Mouse (Mus musculus): ENCODE data around the gene Arih2. TPM values are rescaled to one million over a fixed set of nuclear protein-coding genes. Genes with fewer than 3 reads are reported as not detected.

Gene Arih2
- total and polyA plus RNA-seq, 2 experiments: 26.8 to 34.0 TPM

- DNase-seq (ENCODE audit: extremely low read depth, low read depth, low spot score): no peak
- no peak overlapping the region for H3K27ac ChIP-seq (replicated peaks; ENCODE audit: insufficient read depth, low read depth, low read length)
- no peak overlapping the region for H3K4me3 ChIP-seq (ENCODE audit: insufficient read depth, low read depth, low read length)
- 86% methylated on average over 5 of the region's 5 CpGs for WGBS
- H3K36me3 ChIP-seq (ENCODE audit: control insufficient read depth, insufficient read depth, low read length): no peaks in the 10 kb centered on the region
- no peaks in the 10 kb centered on the region for H3K79me2 ChIP-seq (ENCODE audit: control insufficient read depth, insufficient read depth, low read length)
- H3K4me1 ChIP-seq (ENCODE audit: control insufficient read depth, insufficient read depth, low read length): no peaks in the 10 kb centered on the region
- TF ChIP-seq CTCF (IDR thresholded peaks at IDR 0.05; ENCODE audit: low read depth, low read length) (no peak), POLR2A (IDR thresholded peaks at IDR 0.05; ENCODE audit: extremely low read depth, insufficient read depth, low read length) (no peak)
- H3K9ac ChIP-seq (ENCODE audit: low read depth, low read length): no peak overlapping the region
- no peaks in the 10 kb centered on the region for H3K27me3 ChIP-seq (ENCODE audit: control insufficient read depth, insufficient read depth, low read length)
Measured at GRCm38 (mm10) chr9:108589229-108589628, 60.0 kb downstream of the Arih2 start.

- DNase-seq (ENCODE audit: extremely low read depth, low read depth, low spot score): no peak
- no peaks in the 10 kb centered on the region for H3K79me2 ChIP-seq (ENCODE audit: control insufficient read depth, insufficient read depth, low read length)
- TF ChIP-seq POLR2A (IDR thresholded peaks at IDR 0.05; ENCODE audit: extremely low read depth, insufficient read depth, low read length): no peak
- TF ChIP-seq CTCF (IDR thresholded peaks at IDR 0.05; ENCODE audit: low read depth, low read length): no peak
- H3K27ac ChIP-seq (replicated peaks; ENCODE audit: insufficient read depth, low read depth, low read length): no peak overlapping the region
- no peak overlapping the region for H3K9ac ChIP-seq (ENCODE audit: low read depth, low read length)
- no peaks in the 10 kb centered on the region for H3K4me1 ChIP-seq (ENCODE audit: control insufficient read depth, insufficient read depth, low read length)
- no peaks in the 10 kb centered on the region for H3K27me3 ChIP-seq (ENCODE audit: control insufficient read depth, insufficient read depth, low read length)
- 34% methylated on average over 14 of the region's 14 CpGs for WGBS
- H3K4me3 ChIP-seq (ENCODE audit: insufficient read depth, low read depth, low read length): no peak overlapping the region
- no peaks in the 10 kb centered on the region for H3K36me3 ChIP-seq (ENCODE audit: control insufficient read depth, insufficient read depth, low read length)
Measured at GRCm38 (mm10) chr9:108587571-108588180, 61.5 kb downstream of the Arih2 start.

GRCm38 (mm10) chr9:108579344-108579690, 69.9 kb downstream of the Arih2 start:
- Histone ChIP-seq H3K27ac (replicated peaks; ENCODE audit: insufficient read depth, low read depth, low read length) (no peak overlapping the region), H3K36me3 (ENCODE audit: control insufficient read depth, insufficient read depth, low read length) (no peaks in the 10 kb centered on the region), H3K79me2 (ENCODE audit: control insufficient read depth, insufficient read depth, low read length) (no peaks in the 10 kb centered on the region), H3K9ac (ENCODE audit: low read depth, low read length) (peak overlapping the region; percentile 63), H3K27me3 (ENCODE audit: control insufficient read depth, insufficient read depth, low read length) (no peaks in the 10 kb centered on the region), H3K4me3 (ENCODE audit: insufficient read depth, low read depth, low read length) (peak overlapping the region; percentile 86; the same call in 1 of the 2 replicates), H3K4me1 (ENCODE audit: control insufficient read depth, insufficient read depth, low read length) (peaks cover 4% of the 10 kb centered on the region; the same call in 1 of the 2 replicates)
- no peak for TF ChIP-seq CTCF (IDR thresholded peaks at IDR 0.05; ENCODE audit: low read depth, low read length)
- TF ChIP-seq POLR2A (IDR thresholded peaks at IDR 0.05; ENCODE audit: extremely low read depth, insufficient read depth, low read length): no peak
- WGBS: 66% methylated on average over 5 of the region's 5 CpGs
- no peak for DNase-seq (ENCODE audit: extremely low read depth, low read depth, low spot score)

- peak within 1 kb of the TSS; percentile 17; the same call in 1 of the 2 replicates for H3K27ac ChIP-seq (replicated peaks; ENCODE audit: insufficient read depth, low read depth, low read length)
- H3K27me3 ChIP-seq (ENCODE audit: control insufficient read depth, insufficient read depth, low read length): no peaks in the 10 kb centered on the region
- no peaks in the 10 kb centered on the region for H3K79me2 ChIP-seq (ENCODE audit: control insufficient read depth, insufficient read depth, low read length)
- WGBS: 2% methylated on average over 51 of the region's 51 CpGs
- peak within 1 kb of the TSS; percentile 86 for H3K4me3 ChIP-seq (ENCODE audit: insufficient read depth, low read depth, low read length)
- TF ChIP-seq CTCF (IDR thresholded peaks at IDR 0.05; ENCODE audit: low read depth, low read length) (no peak), POLR2A (IDR thresholded peaks at IDR 0.05; ENCODE audit: extremely low read depth, insufficient read depth, low read length) (peak; percentile 56; the same call in 1 of the 2 replicates)
- DNase-seq (ENCODE audit: extremely low read depth, low read depth, low spot score): peak; percentile 78
- peaks cover 4% of the 10 kb centered on the region; the same call in 1 of the 2 replicates for H3K4me1 ChIP-seq (ENCODE audit: control insufficient read depth, insufficient read depth, low read length)
- H3K9ac ChIP-seq (ENCODE audit: low read depth, low read length): peak within 1 kb of the TSS; percentile 84
- no peaks in the 10 kb centered on the region for H3K36me3 ChIP-seq (ENCODE audit: control insufficient read depth, insufficient read depth, low read length)
Measured at GRCm38 (mm10) chr9:108578545-108579343, 70.4 kb downstream of the Arih2 start, which contains the start of gene Wdr6. Gene Wdr6, minus strand, starts transcription at chr9:108578739.

DNA sequence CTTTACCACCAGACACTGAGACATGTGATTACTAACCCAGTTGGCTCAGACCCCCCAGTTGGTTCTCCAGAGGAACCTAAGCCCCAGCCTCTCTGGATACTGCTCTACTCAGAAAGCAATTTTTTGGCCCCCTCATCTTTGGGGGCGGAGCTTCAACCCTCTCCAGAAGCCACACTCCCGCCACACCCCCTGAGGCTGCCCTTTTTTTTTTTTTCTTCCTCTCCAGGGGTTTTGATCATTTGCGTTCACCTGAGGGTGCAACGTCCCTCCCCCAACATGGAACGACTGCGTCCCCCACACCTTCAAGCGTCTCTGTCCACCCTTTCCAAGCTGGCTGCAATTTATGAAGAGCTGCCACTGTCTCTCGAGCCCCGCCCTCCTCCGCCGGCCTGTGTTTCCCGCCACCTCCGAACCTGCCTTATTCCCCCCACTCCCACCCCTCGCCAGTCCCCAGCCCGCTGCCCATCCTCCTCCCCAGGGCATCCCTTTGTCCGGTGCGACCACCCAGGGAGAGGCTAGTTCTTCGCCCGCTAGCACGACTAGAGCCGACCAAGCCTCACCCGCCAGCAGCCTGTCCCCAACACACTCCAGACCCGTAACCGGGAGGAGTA, 71.1 kb downstream of the Arih2 start:
- TF ChIP-seq CTCF (IDR thresholded peaks at IDR 0.05; ENCODE audit: low read depth, low read length) (no peak), POLR2A (IDR thresholded peaks at IDR 0.05; ENCODE audit: extremely low read depth, insufficient read depth, low read length) (no peak)
- Histone ChIP-seq H3K4me1 (ENCODE audit: control insufficient read depth, insufficient read depth, low read length) (peaks cover 4% of the 10 kb centered on the region; the same call in 1 of the 2 replicates), H3K9ac (ENCODE audit: low read depth, low read length) (peak overlapping the region; percentile 84), H3K4me3 (ENCODE audit: insufficient read depth, low read depth, low read length) (peak overlapping the region; percentile 86), H3K36me3 (ENCODE audit: control insufficient read depth, insufficient read depth, low read length) (no peaks in the 10 kb centered on the region), H3K79me2 (ENCODE audit: control insufficient read depth, insufficient read depth, low read length) (no peaks in the 10 kb centered on the region), H3K27ac (replicated peaks; ENCODE audit: insufficient read depth, low read depth, low read length) (0 out of 2 replicates have a peak overlapping the region, but pooled peaks have one; percentile 17), H3K27me3 (ENCODE audit: control insufficient read depth, insufficient read depth, low read length) (no peaks in the 10 kb centered on the region)
- under 1% methylated on average over 24 of the region's 24 CpGs for whole genome bisulfite sequencing
- no peak for DNase-seq (ENCODE audit: extremely low read depth, low read depth, low spot score)
